Mouse (Mus musculus): ENCODE results near the gene Gm15319.
"Not testable (repeated sequence)": the region's sequence is repeated elsewhere in the genome, so short reads cannot be mapped to it uniquely, and the experiment has no call there.

DNA sequence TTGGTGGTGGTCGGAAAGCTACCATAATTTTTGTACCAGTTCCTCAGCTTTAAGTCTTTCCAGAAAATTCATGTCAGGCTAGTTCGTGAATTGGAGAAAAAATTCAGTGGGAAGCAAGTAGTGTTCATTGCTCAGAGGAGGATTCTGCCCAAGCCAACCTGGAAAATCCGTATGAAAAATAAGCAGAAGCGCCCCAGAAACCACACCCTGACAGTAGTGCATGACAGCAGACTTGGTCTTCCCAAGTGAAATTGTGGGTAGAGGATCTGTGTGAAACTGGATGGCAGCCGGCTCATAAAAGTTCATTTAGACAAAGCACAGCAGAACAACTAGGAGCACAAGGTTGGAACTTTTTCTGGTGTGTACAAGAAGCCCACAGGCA is 18.2 kb upstream of the Gm15319 start:
- TF ChIP-seq CTCF (conservative IDR thresholded peaks at IDR 0.05; ENCODE audit: insufficient read depth, insufficient read length, low read depth, low read length); POLR2A (IDR thresholded peaks at IDR 0.05; ENCODE audit: low read depth, low read length): not testable (repeated sequence)
